Mouse (Mus musculus): Measurements from ENCODE around the gene Rbm15b.

- TF ChIP-seq CTCF (IDR thresholded peaks at IDR 0.05; ENCODE audit: extremely low read depth, insufficient read depth, insufficient read length, insufficient replicate concordance) (no peak), POLR2A (IDR thresholded peaks at IDR 0.05; ENCODE audit: low read depth, low read length) (no peak)
These were observed 6.0 kb downstream of the Rbm15b start for GRCm38 (mm10) chr9:106881071-106881755.
